Comparison of ENCODE assay signal across 9 mouse cellular contexts in the genomic region with DNA sequence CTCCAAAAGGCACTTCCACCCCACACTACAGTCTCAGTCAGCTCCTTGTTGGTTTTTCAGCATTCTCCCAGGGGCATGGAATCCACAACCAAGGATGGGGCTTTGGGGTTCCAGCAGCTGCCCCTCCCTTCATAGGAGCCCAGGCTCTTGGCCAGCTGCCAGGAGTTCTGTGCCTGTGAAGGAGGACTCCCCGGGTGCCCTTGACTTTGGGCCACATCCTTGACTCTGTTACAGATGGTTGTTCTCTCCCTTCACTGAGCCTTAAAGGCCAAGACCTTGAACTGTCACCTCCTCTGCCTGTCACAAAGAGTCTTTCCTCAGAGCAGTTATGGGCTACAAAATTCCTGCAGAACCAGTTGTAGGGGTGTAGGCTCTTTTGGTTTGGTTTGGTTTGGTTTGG. TPM values are rescaled to one million over a fixed set of nuclear protein-coding genes. Genes with fewer than 3 reads are reported as not detected.
DNase-seq lines count a peak whose midpoint lies in the region.
"Had no signal": no experiment of that assay in that cellular context is flagged by ENCODE, and none has a peak within 500 bp of the region (broad histone marks: within the 10 kb centered on the region; RNA-seq: fewer than 3 reads in every experiment).

No protein-coding gene starts in this region.

- DNase-seq in ovary, adult 18-20 months (ENCODE audit: low spot score): peak; percentile 62
- DNase-seq in ovary, postnatal 10 days (ENCODE audit: low spot score): no peak
- DNase-seq in adrenal gland, postnatal 25 days: peak; percentile 78
- DNase-seq in kidney, postnatal 4 days: peak; percentile 53 to 57
- peak; percentile 86 for DNase-seq in testis, postnatal 10 days (ENCODE audit: low spot score)
- no peak for DNase-seq in layer of hippocampus, postnatal 10 days (ENCODE audit: low spot score in 2 of 2)
- DNase-seq in urinary bladder, adult 18-20 months (ENCODE audit: low spot score in 2 of 2): no peak
- DNase-seq: thymus, adult 2 months had no signal

RNA-seq across cellular contexts. Expression of a gene that starts 13.8 kb away (rescaled TPM):
- total RNA-seq in adrenal gland, postnatal 25 days (2021): 5.5 and 9.6 TPM in 2 replicates
- total RNA-seq in layer of hippocampus, postnatal 10 days (2021): 10 to 100 TPM; 20.2 to 21.9 TPM

RNA-seq across cellular contexts. Expression of a gene that starts 33.3 kb away (rescaled TPM):
- total RNA-seq in adrenal gland, postnatal 25 days (2021): 1.0 TPM in 1 of 2 replicates, not detected in the other
- 1 to 10 TPM; 5.1 to 6.8 TPM for total RNA-seq in layer of hippocampus, postnatal 10 days (2021)
- total RNA-seq: megakaryocyte progenitor cell, adult 5-6 weeks had no signal

RNA-seq across cellular contexts. Expression of a gene that starts 35.1 kb away (rescaled TPM):
- 52.4 and 61.8 TPM in 2 replicates for total RNA-seq in adrenal gland, postnatal 25 days (2021)
- total RNA-seq in layer of hippocampus, postnatal 10 days (2021): 10 to 100 TPM; 37.2 to 37.4 TPM

Comparison
In these comparisons a context has a peak if more than half of its experiments do, and no peak if none do; other contexts are left out.
1. DNase-seq: peak in ovary, adult 18-20 months (single experiment), adrenal gland, postnatal 25 days (single experiment), kidney, postnatal 4 days (2 of 2) and testis, postnatal 10 days (single experiment); none in ovary, postnatal 10 days (single experiment), layer of hippocampus, postnatal 10 days (0 of 2) and urinary bladder, adult 18-20 months (0 of 2).